Mouse (Mus musculus) C2C12 (cell line): ENCODE measurements around the gene Fam20b. TPM values are rescaled to one million over a fixed set of nuclear protein-coding genes. Genes with fewer than 3 reads are reported as not detected.
A peak's percentile ranks its signal among the peaks of the same experiment; 100 is the strongest.

Experiments
- H3K27me3 ChIP-seq: one replicate; pipeline ENCODE4 v1.6.1; 2011; ENCODE audit not compliant: control insufficient read depth, insufficient read depth, insufficient read length
- H3K36me3 ChIP-seq: one replicate; pipeline ENCODE4 v1.6.1; 2011; ENCODE audit not compliant: control insufficient read depth, insufficient read depth
- H3K4me3 ChIP-seq: one replicate; pipeline ENCODE4 v1.5.1; 2011; ENCODE audit warnings: mild to moderate bottlenecking, control low read depth; ENCODE audit not compliant: poor library complexity, insufficient read depth, severe bottlenecking
- H3K79me2 ChIP-seq: one replicate; pipeline ENCODE4 v1.6.1; 2011; ENCODE audit not compliant: control insufficient read depth, insufficient read depth
- H3K79me3 ChIP-seq: one replicate; pipeline ENCODE4 v1.6.1; 2011; ENCODE audit warnings: low read depth, control low read depth
- H3ac ChIP-seq: one replicate; pipeline ENCODE3; 2011; ENCODE audit warnings: low read depth; ENCODE audit not compliant: control insufficient read depth, insufficient read length
- CEBPB ChIP-seq: IDR thresholded peaks from one replicate; pipeline ENCODE4 v1.6.1; 2011; ENCODE audit warnings: low read depth, mild to moderate bottlenecking, control low read depth, moderate library complexity
- CTCF ChIP-seq: IDR thresholded peaks from one replicate; pipeline ENCODE4 v1.5.1; 2011; ENCODE audit not compliant: control insufficient read depth, insufficient read depth, insufficient read length
- FOSL1 ChIP-seq: IDR thresholded peaks from one replicate; pipeline ENCODE4 v1.8.0; 2011; ENCODE audit warnings: mild to moderate bottlenecking, low read length; ENCODE audit not compliant: poor library complexity, insufficient read depth, severe bottlenecking
- MAX ChIP-seq: IDR thresholded peaks from one replicate; pipeline ENCODE4 v1.6.1; 2011; ENCODE audit warnings: mild to moderate bottlenecking, control low read depth
- MYOD1 ChIP-seq: IDR thresholded peaks from one replicate; pipeline ENCODE4 v1.6.1; 2011; ENCODE audit warnings: low read depth; ENCODE audit not compliant: control insufficient read depth, insufficient read length
- MYOG ChIP-seq: IDR thresholded peaks from one replicate; pipeline ENCODE4 v1.6.1; 2011; ENCODE audit not compliant: control insufficient read depth, insufficient read length; ENCODE audit errors: extremely low read depth
- USF1 ChIP-seq: IDR thresholded peaks from one replicate; pipeline ENCODE4 v1.6.1; 2011; ENCODE audit warnings: low read depth, mild to moderate bottlenecking, control low read depth, moderate library complexity
- polyA plus RNA-seq: library from polyadenylated mRNA; unstranded; fragments of >200 nt; fragmentation: generic; extraction: Trizol; gene quantifications from one replicate; pipeline ENCODE4 v1.2.1, GENCODE M21; 2012; ENCODE audit warnings: missing spikeins

Fam20b gene
- polyA plus RNA-seq, 1 experiment: 19.9 TPM

DNA sequence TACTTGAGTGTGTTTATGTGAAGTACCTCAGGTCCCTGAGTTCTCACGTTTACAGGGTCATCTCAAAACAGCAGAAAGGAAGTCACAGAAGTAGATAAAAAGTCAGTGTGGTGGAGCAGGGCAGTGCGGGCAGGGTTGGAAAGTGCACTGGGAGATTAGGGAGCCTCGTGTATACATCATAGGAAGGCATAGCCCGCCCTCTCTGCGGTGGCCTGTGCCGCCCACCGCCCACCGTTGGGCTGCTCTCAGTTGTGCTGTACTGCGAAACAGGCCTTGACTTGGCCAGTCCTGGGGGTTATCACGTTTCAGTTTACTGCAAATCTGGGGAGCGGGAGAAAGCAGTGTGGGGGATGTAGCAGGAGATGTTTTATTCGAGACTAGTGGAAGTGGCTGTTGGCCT, 76.1 kb downstream of the Fam20b start:
- TF ChIP-seq CTCF (no peak), MYOG (no peak), USF1 (no peak), CEBPB (no peak), MAX (no peak), MYOD1 (no peak), FOSL1 (no peak)
- H3K27me3 ChIP-seq: no peaks in the 10 kb centered on the region
- H3K79me3 ChIP-seq: peaks cover 3% of the 10 kb centered on the region
- H3K79me2 ChIP-seq: peaks cover 25% of the 10 kb centered on the region
- no peak overlapping the region for H3K4me3 ChIP-seq
- no peak overlapping the region for H3ac ChIP-seq
- H3K36me3 ChIP-seq: peaks cover 70% of the 10 kb centered on the region

DNA sequence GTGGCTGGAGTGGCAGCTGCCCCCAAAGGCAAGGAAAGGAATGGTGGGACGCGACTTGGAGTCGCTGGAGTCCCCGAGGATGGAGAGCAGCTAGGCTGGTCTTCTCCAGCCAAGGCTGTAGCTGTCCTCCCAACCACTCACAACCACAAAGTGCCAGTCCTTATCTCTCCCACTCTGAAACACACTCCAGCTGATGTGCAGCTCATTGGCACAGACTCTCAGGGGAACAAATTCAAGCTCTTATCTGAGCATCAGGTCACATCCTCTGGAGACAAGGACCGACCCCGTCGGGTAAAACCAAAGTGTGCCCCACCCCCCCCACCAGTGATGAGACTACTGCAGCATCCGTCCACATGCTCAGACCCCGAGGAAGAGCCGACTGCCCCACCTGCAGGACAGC, 77.1 kb downstream of the Fam20b start:
- no peak overlapping the region for H3K4me3 ChIP-seq
- TF ChIP-seq FOSL1 (no peak), CEBPB (no peak), USF1 (no peak), MYOG (no peak), CTCF (no peak), MYOD1 (no peak), MAX (no peak)
- no peak overlapping the region for H3ac ChIP-seq
- H3K79me3 ChIP-seq: peaks cover 3% of the 10 kb centered on the region
- H3K36me3 ChIP-seq: peaks cover 74% of the 10 kb centered on the region
- H3K27me3 ChIP-seq: no peaks in the 10 kb centered on the region
- H3K79me2 ChIP-seq: peaks cover 25% of the 10 kb centered on the region

DNA sequence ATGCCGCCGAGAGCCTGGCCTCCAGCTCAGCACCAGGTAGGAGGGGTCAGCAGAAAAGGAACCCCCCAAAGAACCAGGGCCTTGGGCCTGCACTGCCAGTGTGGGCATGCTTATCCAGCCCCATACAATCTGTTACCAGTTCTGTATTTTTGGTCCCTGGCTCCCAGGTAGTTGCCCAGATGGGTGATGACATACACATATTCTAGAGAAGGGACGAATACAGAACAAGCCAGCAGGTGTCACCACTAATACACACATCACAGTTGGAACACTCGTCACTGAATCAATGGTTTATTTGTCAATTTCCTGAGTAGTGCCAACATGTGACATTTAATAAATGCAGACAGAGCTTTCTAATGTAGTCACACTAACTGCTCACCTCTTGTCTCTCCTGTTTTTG, 78.3 kb downstream of the Fam20b start:
- Histone ChIP-seq H3K4me3 (no peak overlapping the region), H3K36me3 (peaks cover 83% of the 10 kb centered on the region), H3K27me3 (no peaks in the 10 kb centered on the region), H3ac (no peak overlapping the region), H3K79me2 (peaks cover 19% of the 10 kb centered on the region), H3K79me3 (peaks cover 3% of the 10 kb centered on the region)
- no peak for TF ChIP-seq MYOG
- no peak for TF ChIP-seq CTCF
- no peak for TF ChIP-seq MAX
- TF ChIP-seq CEBPB: no peak
- TF ChIP-seq MYOD1: no peak
- no peak for TF ChIP-seq USF1
- TF ChIP-seq FOSL1: no peak

DNA sequence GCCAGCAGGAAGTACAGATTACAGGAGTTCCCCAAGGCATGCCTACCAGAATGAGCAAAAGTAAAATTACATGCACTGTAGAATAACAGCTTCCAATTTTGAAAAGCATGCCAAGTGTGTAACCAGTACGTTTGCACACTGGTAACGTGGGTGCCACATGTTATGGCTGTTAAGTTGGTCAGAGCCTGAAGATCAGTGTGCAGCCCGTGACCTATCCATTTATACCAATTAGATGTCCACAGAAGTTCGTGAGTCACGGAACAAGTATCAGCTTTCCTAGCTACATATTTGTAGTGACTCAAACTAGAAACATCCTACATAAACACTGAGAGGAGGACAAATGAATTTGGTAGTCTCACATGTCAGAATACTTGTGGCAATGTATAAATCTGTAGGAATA, 79.4 kb downstream of the Fam20b start:
- Histone ChIP-seq H3K79me2 (peaks cover 19% of the 10 kb centered on the region), H3K4me3 (no peak overlapping the region), H3K79me3 (peaks cover 3% of the 10 kb centered on the region), H3K36me3 (peaks cover 84% of the 10 kb centered on the region), H3ac (no peak overlapping the region), H3K27me3 (no peaks in the 10 kb centered on the region)
- TF ChIP-seq FOSL1: peak; percentile 23
- TF ChIP-seq CEBPB: no peak
- TF ChIP-seq MAX: peak; percentile 79
- TF ChIP-seq MYOD1: no peak
- TF ChIP-seq USF1: peak; percentile 55
- TF ChIP-seq MYOG: no peak
- no peak for TF ChIP-seq CTCF

DNA sequence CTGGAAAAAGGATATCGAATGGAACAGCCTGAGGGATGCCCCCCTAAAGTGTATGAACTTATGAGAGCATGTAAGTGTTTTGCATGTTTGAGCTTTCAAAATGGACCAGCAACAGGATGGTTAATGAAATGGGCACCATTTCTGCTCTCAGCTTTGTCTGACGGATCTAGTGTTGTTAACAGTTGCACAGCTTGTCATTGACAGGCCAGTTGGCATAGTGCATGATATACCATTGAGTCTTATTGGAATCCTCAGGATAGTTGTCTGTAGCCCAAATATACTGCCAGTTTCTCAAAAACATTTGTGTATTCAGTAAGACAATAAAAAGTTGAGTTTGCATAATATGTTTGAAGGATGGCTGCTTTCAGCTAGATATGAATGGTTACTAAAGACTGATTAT, 83.7 kb downstream of the Fam20b start:
- Histone ChIP-seq H3K36me3 (peaks cover 84% of the 10 kb centered on the region), H3K79me3 (no peaks in the 10 kb centered on the region), H3K27me3 (no peaks in the 10 kb centered on the region), H3K4me3 (no peak overlapping the region), H3ac (no peak overlapping the region), H3K79me2 (peaks cover 1% of the 10 kb centered on the region)
- TF ChIP-seq MYOD1: no peak
- TF ChIP-seq CTCF: no peak
- TF ChIP-seq FOSL1: no peak

DNA sequence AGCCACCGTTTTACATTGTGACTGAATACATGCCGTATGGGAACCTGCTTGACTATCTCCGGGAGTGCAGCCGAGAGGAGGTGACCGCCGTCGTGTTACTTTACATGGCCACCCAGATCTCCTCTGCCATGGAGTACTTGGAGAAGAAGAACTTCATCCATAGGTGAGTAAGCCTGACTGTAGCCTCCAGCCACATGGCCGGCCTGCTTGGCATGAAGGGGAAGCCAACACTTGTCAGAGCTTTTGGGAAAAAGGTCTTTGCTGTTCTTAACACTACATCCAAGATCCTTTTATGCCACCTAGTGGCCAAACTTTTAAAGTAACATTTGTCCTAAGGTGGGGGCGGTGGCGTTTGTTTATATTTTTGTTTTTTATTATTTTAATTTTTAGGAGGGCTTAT, 85.8 kb downstream of the Fam20b start:
- TF ChIP-seq USF1 (no peak), MYOG (no peak), FOSL1 (no peak), CTCF (no peak), MAX (no peak)
- H3K79me2 ChIP-seq: peaks cover 5% of the 10 kb centered on the region
- no peak overlapping the region for H3K4me3 ChIP-seq
- H3K27me3 ChIP-seq: no peaks in the 10 kb centered on the region
- H3ac ChIP-seq: no peak overlapping the region
- peaks cover 7% of the 10 kb centered on the region for H3K79me3 ChIP-seq
- H3K36me3 ChIP-seq: peaks cover 91% of the 10 kb centered on the region
